Mouse (Mus musculus) T-helper 1 cell (primary cell): ENCODE measurements at regions not wholly inside any gene's neighbourhood (a gene's known extent, or its start where the extent isn't known, plus 50 kb on each side); places are given as distances from the start of the nearest gene placed in this dataset.

Source experiments
- in situ Hi-C: fragments of 300-600 bp; cut with MboI, MseI; formaldehyde crosslinking; loops from one replicate; pipeline ENCODE4 v1.15.1; 2025; ENCODE audit warnings: high pct_unique_total_duplicates

DNA sequence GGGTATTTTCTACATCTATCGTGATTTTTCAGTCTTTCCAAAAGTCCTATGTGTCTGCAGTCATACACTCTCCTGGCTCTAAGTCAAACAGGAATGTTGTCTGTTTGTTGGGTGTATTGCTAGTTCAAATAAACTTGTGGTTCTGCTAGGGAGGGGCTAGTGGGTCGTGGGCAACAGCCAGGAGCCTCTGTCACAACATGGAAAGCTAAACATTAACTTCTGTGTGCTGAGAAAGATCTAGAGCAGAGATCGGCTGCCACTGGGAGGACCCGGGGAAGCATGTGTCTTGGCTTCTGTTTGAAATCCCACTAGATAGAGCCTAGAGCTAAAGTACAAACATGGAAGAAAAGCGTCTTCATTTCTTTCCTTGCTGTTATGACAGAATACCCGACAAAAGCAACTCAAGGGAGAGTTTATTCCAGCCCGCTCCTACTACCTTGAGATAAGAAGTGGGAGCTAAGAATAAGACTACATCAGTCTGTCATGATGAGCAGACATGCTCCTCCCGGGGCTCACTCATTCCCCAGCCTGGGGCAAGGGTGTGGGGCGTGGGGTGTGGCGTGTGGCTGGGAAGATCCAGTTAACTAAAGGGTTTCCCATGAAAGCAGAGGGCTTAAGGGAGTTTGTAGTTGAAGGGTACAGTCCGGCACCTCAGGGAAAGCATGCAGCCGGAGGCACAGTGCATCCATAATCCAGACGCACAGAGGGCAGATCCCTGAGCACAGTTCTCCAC is 190.7 kb downstream of the Rybp start:
- in situ Hi-C loops: no loop called here

DNA sequence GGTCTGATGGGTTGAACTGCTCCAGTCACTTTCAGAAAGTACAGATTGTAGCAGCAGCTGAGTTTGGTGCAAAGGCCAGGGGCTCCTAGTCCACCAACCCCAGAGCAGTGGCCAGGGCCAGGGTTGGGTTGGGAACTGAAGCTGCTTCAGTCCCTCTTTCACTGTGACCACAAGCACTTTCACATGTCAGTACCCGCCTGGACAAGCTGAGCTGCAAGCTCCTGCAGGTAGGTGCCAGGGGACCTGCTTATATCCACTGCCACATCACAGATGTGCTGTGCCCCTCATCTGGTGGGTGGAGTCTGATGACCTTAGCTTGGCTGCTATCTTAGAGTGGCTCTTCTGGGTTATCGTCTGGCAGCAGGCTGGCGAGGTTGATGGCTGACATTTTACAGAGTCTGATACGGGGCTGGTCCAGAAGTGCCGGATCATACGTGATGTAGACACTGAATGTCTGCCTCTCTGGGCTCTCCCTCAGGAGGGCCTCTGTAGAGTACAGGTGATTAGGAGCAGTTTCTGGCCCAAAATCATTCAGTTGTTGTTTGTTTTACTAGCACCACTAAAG is 192.6 kb downstream of the Rybp start:
- in situ Hi-C loops: no loop called here

- in situ Hi-C loops: no loop called here
Observed at GRCm38 (mm10) chr6:100092870-100093269, 194.4 kb downstream of the Rybp start.

DNA sequence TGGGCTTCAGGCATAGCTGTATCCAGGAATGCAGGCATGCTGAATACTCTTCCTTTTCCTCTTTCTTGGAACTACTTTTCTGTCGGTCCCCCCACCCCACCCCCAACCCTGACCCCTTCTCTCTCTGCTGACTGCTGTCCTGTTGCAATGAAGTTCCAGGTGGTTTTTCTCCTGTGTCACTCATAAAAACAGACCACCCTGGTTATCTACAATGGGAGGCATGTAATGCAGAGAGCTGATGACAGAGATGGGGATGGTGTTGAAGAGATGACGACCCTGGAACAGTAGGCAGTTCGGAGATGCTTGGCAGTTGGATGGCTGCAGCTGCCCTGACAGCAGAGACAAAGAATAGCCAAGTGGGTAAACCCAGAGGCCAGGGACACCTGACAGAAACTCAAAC is 195.5 kb downstream of the Rybp start:
- in situ Hi-C loops: no loop called here

DNA sequence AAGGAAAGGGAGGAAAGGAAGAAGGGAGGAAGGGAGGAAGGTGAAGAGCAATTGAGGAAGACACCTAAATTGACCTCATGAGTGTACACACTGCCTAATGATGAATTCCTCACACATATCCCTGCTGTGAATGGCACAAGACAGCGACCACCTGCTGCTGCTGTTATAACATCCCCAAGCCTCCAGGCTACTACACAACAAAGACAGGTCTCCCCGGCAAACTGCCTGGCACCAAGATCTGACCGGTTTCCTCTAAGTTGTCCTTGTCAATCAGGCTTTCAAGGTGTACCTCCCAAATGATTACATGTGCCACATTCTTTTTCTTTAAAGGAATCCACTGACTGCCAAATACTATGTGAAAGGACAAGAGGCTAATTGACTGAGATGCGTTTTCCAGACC is 198.7 kb downstream of the Rybp start:
- in situ Hi-C loops: no loop called here

DNA sequence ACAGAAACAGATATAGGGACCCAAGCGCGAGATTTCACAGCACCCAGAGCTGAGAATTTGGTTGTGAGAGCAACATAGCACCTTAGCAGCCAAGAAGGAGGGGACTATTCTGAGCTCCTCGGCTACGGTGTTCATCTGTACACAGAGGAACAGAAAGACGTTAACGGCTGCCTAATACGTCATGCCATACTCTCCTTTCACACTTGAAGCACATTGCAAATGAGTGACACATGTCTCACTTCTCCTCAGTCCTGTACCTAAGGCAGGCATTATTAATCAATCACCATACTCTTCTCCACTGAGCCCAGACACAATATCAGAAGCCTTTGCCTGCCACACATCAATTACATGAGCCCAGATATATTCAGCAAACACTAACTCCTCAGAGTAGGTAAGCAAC is 200.5 kb downstream of the Rybp start:
- in situ Hi-C loops: no loop called here

DNA sequence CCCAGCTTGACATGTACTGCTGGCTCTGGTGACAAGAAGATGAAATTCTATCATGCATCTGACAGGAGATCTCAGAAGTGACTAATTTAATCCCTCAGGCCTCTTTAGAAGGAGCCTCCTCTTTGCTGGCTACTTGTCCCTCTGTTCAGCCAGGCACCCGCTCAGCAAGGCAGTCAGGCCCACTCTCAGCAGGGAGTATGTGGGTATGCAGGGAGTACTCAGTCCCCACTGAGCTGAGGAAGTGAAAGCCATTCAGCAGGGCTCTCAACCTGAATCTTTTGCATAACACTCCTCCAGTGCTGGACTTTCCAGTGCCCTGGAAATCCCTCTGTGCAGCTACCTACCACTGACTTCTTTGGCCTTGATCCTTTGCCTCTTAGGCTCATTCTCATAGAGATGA is 201.3 kb downstream of the Rybp start:
- in situ Hi-C loops: no loop called here

GRCm38 (mm10) chr6:100083868-100084477 is 203.3 kb downstream of the Rybp start:
- in situ Hi-C loops: no loop called here

DNA sequence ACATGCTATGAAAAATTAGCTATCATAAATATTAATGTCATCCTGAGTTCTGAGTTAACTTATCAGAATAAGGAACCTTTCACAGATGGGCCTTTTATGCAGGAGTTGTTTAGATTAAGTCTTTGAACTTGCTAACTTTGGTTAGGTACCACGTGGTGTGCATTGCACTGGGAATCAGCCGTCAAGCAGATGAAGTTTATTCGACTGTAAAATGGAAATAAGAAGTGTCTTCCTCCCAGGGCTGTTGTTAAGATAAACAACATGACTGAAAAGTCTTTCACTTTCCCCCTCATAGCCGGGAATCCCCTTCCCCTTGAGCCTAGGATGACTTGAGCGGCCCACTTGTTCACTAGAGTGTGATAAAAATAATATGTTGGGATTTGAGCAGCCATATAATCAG is 204.2 kb downstream of the Rybp start:
- in situ Hi-C loops: no loop called here

- in situ Hi-C loops: no loop called here
Observed at GRCm38 (mm10) chr6:100074672-100075335, 212.5 kb downstream of the Rybp start.

DNA sequence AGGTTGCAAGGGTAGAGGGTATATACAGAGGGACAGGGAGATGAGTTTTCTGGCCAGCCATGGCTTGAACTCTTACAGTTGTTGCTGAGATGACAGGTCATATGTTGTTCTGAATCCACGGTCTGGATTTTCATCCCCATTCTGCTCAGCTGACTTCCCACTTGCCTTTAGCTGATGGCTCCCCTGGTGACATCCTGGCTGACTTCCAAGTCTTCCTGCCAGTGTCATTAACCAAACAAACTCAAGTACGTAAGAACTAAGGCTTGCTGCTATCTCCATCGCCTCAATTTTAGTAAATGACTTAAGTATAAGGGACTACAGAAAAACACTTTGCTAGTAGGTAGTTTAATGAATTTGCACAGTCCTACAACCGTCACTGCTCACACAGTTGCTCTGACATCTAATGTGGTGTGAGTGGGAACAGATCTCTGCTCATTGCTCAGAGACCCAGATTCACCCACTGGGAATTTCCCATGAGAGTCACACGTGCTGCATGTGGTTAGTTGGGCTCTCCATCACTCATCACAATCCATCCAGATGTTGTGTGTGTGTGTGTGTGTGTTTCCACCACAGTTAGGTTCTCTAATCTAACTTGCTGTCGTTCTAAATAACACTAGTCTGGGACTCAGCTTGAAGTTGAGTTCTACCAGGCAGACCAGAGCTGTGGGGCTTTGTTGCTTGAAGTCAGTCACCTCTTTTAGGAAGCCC is 214.9 kb downstream of the Rybp start:
- in situ Hi-C loops: no loop called here

- in situ Hi-C loops: loop anchor here (10.0 kb wide), 1 partner anchor 1326 kb away; no protein-coding TSS in a partner anchor
Observed at GRCm38 (mm10) chr6:100069151-100069550, 218.1 kb downstream of the Rybp start.

DNA sequence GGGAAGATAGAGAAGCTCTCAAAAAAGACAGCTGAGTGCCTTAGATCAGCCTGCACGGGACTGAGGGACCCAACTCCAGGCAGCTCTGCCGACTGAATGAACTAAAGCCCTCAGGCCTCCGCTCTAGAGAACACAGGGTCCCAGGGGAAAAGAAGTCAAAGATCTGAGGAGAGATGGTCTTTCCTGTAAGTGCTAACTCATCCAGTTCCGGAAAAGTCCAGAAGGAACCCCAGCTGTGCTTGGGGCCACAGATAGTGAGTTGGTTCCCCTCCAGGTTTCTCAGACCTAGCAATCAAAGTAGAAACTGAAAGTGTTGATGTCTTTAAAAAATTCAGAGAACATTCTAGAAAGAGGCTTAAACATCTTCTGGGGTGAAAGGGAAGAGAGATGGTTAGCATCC is 220.0 kb downstream of the Rybp start:
- in situ Hi-C loops: loop anchor here (10.0 kb wide), 1 partner anchor 1328 kb away; no protein-coding TSS in a partner anchor

DNA sequence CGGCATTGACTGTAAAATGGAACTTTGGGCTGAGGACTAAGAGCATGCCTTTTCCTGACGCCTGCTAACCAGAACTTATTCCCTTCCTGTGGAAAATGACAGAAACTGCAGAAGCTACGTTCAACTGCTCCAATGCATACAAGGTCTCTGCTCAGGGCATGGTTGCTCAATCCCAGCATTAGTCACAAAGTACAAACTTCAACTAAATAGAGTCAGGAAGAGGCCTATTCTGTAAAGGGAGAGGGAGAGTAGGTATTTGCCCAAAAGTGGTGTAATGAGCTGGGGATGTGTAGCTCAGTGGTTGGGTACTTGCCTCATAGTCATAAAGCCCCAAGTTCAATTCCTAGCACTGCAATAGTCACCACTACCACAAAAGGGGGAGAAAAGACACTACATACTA is 221.7 kb downstream of the Rybp start:
- in situ Hi-C loops: loop anchor here (10.0 kb wide), 1 partner anchor 1329 kb away; no protein-coding TSS in a partner anchor

- in situ Hi-C loops: loop anchor here (10.0 kb wide), 1 partner anchor 1332 kb away; no protein-coding TSS in a partner anchor
Observed at GRCm38 (mm10) chr6:100062961-100063360, 224.3 kb downstream of the Rybp start.

DNA sequence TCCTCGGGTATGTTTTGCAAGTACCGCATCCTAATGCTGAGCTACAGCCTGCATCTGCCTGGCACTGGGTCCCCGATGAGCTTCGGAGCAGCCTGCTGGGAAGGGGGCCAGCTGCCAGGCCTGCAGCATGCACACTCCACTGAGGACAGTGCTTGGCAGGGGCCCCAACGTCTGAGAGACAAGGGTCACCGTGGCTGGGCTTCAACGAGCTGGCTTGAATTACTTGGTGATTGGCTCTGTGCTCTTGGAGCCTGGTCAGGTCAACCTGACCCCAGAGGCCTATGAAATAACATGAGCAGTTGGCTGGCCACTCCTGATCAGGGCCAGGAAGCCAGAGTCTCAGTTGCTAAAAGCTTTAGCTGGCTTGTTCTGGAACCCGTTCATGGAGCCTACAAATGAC is 227.5 kb downstream of the Rybp start:
- in situ Hi-C loops: loop anchor here (10.0 kb wide), 1 partner anchor 1335 kb away; no protein-coding TSS in a partner anchor

GRCm38 (mm10) chr6:100055980-100056379 is 231.3 kb downstream of the Rybp start:
- in situ Hi-C loops: no loop called here

DNA sequence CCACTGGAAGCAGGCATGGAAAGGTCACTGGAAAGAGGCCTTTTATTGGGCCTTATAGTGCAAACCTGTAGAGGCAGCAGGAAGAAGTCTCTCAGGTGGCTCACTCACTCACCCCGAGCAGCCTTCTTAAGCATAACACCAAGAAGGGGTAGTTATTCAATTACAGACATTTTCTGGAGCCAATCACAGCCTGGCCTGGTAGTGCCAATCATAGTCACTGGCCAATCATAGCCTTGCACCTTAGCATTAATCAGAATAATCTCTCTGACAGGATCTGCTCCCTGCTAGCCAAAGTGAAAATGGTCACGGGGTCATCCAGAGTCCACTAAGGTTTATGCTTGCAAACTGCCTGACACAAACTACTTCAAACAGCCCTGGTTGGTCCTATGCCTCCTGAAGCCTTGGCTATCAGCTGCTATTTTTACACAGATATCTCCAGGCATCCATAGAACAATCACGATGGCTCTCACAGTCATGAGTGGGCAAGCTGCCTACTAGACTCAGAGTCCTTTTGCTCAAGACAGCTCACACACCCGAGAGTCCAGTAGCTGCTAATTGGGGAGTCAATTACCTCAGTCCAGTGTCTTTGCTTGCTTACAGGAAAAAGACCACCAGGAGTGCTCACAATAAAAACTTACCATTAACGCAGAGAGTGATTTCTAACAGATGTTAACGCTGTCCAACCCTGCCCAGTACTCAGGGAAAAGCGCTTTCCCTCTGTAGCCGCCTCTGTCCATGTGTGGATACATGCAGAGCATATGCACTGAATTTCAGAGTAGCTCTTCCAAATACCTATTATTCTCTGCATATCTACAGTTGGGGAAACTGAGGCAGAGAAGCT is 234.1 kb downstream of the Rybp start:
- in situ Hi-C loops: no loop called here

DNA sequence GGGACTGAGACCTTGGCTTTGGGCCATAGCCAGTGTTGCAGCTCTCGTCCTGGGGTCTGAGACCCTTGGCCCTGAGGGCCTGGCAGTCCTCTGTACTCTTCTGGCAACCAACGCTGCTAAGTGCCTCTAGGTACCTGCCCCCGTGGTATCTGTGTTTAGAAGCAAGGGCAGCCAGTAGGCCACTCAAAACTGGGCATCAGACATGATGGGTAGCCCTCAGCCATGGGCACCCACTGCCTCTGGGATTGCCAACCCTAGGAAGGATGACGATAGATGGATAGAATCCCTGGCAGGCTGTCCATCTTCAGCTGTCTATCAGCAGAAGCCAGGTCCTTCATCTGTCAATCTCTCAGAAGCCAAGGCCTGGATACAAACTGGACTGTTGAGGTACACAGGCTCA is 234.9 kb downstream of the Rybp start:
- in situ Hi-C loops: no loop called here

- in situ Hi-C loops: no loop called here
Observed at GRCm38 (mm10) chr6:100049036-100049435, 238.2 kb downstream of the Rybp start.
